Mouse (Mus musculus): Measurements from ENCODE around the gene Tcl1b2.
"Not testable (repeated sequence)": the region's sequence is repeated elsewhere in the genome, so short reads cannot be mapped to it uniquely, and the experiment has no call there.

Gene Tcl1b2

GRCm38 (mm10) chr12:105173366-105173765 lies 27.6 kb downstream of the Tcl1b2 start:
- DNase-seq (ENCODE audit: low spot score), result no peak

DNA sequence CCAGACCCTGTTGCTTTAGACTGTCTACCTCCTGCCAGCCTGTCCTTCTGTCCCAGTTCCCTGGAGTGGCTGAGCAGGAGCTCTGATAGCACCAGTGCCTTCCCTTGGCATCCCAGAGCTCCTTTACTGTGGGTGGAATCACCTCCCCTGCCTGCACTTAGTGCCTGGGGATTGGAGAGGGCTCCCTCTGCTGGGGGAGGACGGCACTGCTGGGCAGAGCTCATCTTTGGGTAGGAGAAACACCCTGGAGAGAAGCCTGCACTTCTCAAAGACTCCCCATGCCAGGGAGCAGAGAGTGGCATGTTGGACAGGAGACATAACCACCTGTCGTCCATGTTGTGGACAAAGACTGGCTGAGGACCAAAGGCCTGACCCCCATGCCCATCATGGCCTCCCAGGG lies 28.5 kb downstream of the Tcl1b2 start:
- DNase-seq (ENCODE audit: low spot score), result peak; percentile 68

- not testable (repeated sequence) for DNase-seq (ENCODE audit: low spot score)
These were observed 30.2 kb downstream of the Tcl1b2 start, which contains the start of gene Tcl1b5 for GRCm38 (mm10) chr12:105176044-105176443. Gene Tcl1b5, plus strand, starts transcription at chr12:105176344.

DNA sequence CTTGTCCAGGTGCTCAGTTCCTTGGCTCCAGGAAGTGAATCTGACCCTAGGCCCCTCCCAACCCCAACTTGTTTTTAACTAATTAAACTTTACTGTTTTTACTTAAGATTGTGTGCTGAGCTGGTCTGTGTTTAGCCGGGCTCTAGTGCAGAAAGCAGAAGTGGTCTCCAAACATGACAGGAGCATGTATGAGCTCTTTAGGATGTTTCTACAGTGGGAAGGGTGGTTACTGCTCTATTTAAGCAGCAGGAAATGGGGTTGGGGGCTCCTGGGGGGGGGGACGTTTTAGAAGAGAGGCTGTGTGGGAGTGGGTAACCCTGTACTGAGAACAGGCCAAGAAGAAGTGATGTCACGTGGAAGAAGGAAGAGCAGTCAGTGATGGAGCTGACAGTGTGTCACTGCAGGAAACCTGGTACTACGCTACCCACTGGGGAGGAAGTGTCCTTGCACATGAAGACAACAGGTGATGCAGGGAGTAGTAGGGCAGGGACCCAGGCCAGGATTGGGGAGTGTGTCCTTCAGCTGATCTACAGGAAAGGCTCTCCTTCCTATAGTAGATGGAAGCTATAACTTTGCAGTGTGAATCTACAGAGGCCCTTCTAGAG lies 35.3 kb downstream of the Tcl1b2 start:
- DNase-seq (ENCODE audit: low spot score), result not testable (repeated sequence)

GRCm38 (mm10) chr12:105188980-105189379 lies 43.2 kb downstream of the Tcl1b2 start:
- peak; percentile 4 for DNase-seq (ENCODE audit: low spot score)

- DNase-seq (ENCODE audit: low spot score), result not testable (repeated sequence)
These were observed 44.9 kb downstream of the Tcl1b2 start, which contains the start of gene Tcl1b3 for GRCm38 (mm10) chr12:105190743-105191142. Gene Tcl1b3, plus strand, starts transcription at chr12:105191043.

GRCm38 (mm10) chr12:105199684-105200497 lies 54.1 kb downstream of the Tcl1b2 start:
- DNase-seq (ENCODE audit: low spot score), result not testable (repeated sequence)

- not testable (repeated sequence) for DNase-seq (ENCODE audit: low spot score)
These were observed 55.8 kb downstream of the Tcl1b2 start, which contains the start of gene Tcl1b4 for GRCm38 (mm10) chr12:105201657-105202056. Gene Tcl1b4, plus strand, starts transcription at chr12:105201957.

Data from ovary, postnatal 14 days (tissue).